Mouse (Mus musculus) kidney, adult 2 months (tissue): Measurements from ENCODE around the gene Tnnt2. TPM values are rescaled to one million over a fixed set of nuclear protein-coding genes. Genes with fewer than 3 reads are reported as not detected.

Experiments used
- DNase-seq: peaks from one replicate; pipeline ENCODE4 v3.0.0; 2021
- H3K27ac ChIP-seq: fragments of 200-500 bp; 2 replicates; pipeline ENCODE4 v1.5.1; 2012; ENCODE audit warnings: low read depth, low read length, control low read depth, inconsistent platforms; ENCODE audit not compliant: insufficient read depth
- H3K27me3 ChIP-seq: fragments of 200-500 bp; replicated peaks from 2 replicates; pipeline ENCODE4 v1.6.1; 2012; ENCODE audit warnings: mild to moderate bottlenecking, moderate library complexity, low read length, inconsistent platforms; ENCODE audit not compliant: control insufficient read depth, insufficient read depth
- H3K36me3 ChIP-seq: fragments of 200-500 bp; 2 replicates; pipeline ENCODE4 v1.6.1; 2012; ENCODE audit warnings: mild to moderate bottlenecking, moderate library complexity, low read length, inconsistent platforms; ENCODE audit not compliant: control insufficient read depth, insufficient read depth
- H3K4me1 ChIP-seq: fragments of 200-500 bp; 2 replicates; pipeline ENCODE4 v1.6.1; 2011; ENCODE audit warnings: low read length; ENCODE audit not compliant: control insufficient read depth, insufficient read depth
- H3K4me3 ChIP-seq: fragments of 200-500 bp; 2 replicates; pipeline ENCODE4 v1.5.1; 2011; ENCODE audit warnings: mild to moderate bottlenecking, low read depth, low read length, control low read depth; ENCODE audit not compliant: insufficient read depth
- CTCF ChIP-seq: fragments of 200-500 bp; conservative IDR thresholded peaks from 2 replicates; pipeline ENCODE4 v1.5.1; 2011; ENCODE audit warnings: low read depth, mild to moderate bottlenecking, control low read depth, low read length, moderate library complexity, mixed read lengths; ENCODE audit not compliant: insufficient read depth, insufficient read length
- POLR2A ChIP-seq: fragments of 200-500 bp; IDR thresholded peaks from one replicate; pipeline ENCODE4 v1.6.1; 2011; ENCODE audit warnings: low read depth, low read length, control low read depth
- WGBS: fragments of 180-500 bp; shearing (Covaris S2); methylation state at CpG from one replicate; pipeline ENCODE4 v1.1.7; 2018; 5-methylcytosine and 5-hydroxymethylcytosine counted together
- polyA plus RNA-seq: library from polyadenylated mRNA; depleted of rRNA; stranded (reverse); fragments of >200 nt; gene quantifications from 2 replicates; pipeline ENCODE4 v1.2.3, GENCODE M21; 2012; rRNA removed

Gene Tnnt2
- polyA plus RNA-seq, 1 experiment = 0.44 TPM

DNA sequence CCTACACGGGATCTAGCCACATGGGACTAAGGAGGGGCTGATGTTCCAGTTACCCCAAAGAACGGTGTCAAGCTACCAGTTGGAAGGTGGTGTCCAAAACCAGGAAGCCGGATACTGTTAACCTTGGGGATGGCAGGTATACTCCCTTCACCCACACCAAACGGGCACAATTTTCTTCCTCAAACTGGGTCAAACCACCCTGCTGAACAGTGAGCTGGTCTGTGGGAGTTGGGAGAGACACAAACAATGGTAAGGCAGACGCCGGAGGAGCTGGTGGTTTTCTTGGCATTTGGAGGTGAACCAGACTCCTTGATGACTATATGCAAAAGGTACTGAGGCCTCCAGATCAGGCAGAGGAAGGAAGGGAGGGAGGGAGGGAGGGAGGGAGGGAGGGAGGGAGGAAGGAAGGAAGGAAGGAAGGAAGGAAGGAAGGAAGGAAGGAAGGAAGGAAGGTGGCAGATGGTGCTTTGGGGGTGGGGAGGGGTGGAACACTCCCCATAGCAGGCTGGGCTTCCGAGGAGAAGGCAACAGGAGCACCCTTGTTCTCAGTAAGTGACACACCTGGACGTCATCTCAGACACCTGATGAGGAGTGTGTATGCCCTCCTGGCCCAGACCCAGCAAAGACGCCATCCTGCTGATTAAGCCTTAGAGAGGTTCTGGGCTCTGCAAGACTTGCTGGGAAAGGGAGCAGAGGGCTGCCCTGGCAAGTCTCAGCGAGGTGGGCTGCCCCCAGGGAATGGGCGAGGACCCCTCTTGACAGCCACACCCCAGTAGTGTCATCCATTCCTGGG lies 55.5 kb downstream of the Tnnt2 start:
- WGBS = 69% methylated on average over 11 of the region's 11 CpGs
- Histone ChIP-seq H3K36me3 (no peaks in the 10 kb centered on the region), H3K4me3 (no peak overlapping the region), H3K27ac (no peak overlapping the region), H3K4me1 (no peaks in the 10 kb centered on the region), H3K27me3 (no peaks in the 10 kb centered on the region)
- TF ChIP-seq CTCF = no peak
- TF ChIP-seq POLR2A = no peak
- DNase-seq = no peak

DNA sequence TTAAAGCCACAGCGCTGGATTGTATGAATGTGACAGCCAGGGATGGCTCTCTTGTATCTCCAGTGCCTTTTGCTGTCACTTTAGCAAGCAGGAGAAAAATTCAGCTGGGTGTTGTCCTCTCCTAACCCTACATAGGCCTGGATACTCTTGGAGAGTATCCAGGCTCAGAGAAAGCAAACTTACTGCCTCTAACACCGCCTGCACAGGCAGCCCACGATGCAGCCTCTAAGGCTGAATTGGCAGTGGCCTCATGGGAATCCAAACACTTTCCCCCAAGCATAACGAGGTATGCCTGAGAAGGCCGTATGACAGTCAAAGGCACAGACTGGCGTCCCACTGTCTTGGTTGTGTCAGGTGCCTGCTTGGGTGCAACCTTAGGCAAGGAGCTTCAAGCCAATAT lies 56.1 kb downstream of the Tnnt2 start:
- WGBS = 74% methylated on average over 6 of the region's 6 CpGs
- Histone ChIP-seq H3K27ac (no peak overlapping the region), H3K27me3 (no peaks in the 10 kb centered on the region), H3K4me3 (no peak overlapping the region), H3K36me3 (no peaks in the 10 kb centered on the region), H3K4me1 (no peaks in the 10 kb centered on the region)
- TF ChIP-seq CTCF = no peak
- no peak for TF ChIP-seq POLR2A
- no peak for DNase-seq

DNA sequence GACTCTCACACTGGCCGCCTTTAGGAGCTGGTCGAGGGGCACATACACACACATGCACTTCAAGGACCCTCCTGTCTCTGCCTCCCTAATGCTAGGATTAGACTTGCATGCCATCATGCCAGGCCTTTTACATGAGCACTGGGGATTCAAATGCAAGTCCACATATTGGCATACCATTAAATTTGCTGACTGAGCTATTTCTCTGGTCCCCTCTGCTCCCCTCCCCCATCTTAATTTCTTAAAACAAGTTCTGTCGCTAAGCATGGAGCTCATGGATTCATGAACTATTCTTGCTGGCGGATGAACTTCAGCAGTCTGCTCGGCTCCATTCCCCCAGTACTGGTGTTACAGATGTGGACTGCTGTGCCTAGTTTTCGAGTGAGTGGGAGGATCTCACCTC lies 56.6 kb downstream of the Tnnt2 start:
- no peak for TF ChIP-seq CTCF
- TF ChIP-seq POLR2A = no peak

GRCm38 (mm10) chr1:135893377-135893776 lies 57.2 kb downstream of the Tnnt2 start:
- 79% methylated on average over 3 of the region's 3 CpGs for WGBS
- no peak overlapping the region for H3K27ac ChIP-seq
- DNase-seq = no peak
- no peaks in the 10 kb centered on the region for H3K4me1 ChIP-seq
- no peaks in the 10 kb centered on the region for H3K27me3 ChIP-seq
- no peaks in the 10 kb centered on the region for H3K36me3 ChIP-seq
- H3K4me3 ChIP-seq = no peak overlapping the region
- no peak for TF ChIP-seq CTCF
- no peak for TF ChIP-seq POLR2A

More for the DNA sequence above, 56.6 kb downstream of the Tnnt2 start:
- Histone ChIP-seq H3K36me3 (no peaks in the 10 kb centered on the region), H3K4me3 (no peak overlapping the region), H3K27me3 (no peaks in the 10 kb centered on the region), H3K27ac (no peak overlapping the region), H3K4me1 (no peaks in the 10 kb centered on the region)
- WGBS = 81% methylated on average over 6 of the region's 6 CpGs
- no peak for DNase-seq

GRCm38 (mm10) chr1:135895367-135895766 lies 59.2 kb downstream of the Tnnt2 start:
- H3K27ac ChIP-seq = no peak overlapping the region
- no peak for TF ChIP-seq POLR2A
- no peak for TF ChIP-seq CTCF
- no peaks in the 10 kb centered on the region for H3K36me3 ChIP-seq
- DNase-seq = no peak
- no peaks in the 10 kb centered on the region for H3K4me1 ChIP-seq
- H3K4me3 ChIP-seq = no peak overlapping the region
- H3K27me3 ChIP-seq = no peaks in the 10 kb centered on the region
- WGBS = 84% methylated on average over 4 of the region's 4 CpGs

DNA sequence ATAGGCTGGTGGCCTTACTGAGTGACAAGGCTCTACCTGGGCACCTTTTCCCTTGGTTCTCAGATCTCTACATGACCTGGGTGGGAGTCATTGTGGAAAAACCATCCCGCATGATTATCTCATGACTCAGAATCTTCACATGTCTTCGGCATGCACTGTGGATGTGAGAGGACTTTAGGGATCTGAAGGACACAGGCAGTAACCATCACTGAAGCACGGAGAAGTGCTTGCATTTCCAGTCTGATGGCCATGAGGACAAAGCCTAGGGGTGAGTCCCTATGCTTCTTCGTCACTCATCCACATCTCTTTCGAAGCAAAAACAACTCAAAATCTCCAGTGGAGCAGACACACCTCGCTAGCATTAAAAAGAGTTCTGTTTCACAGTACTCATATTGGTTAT lies 63.1 kb downstream of the Tnnt2 start:
- no peak for TF ChIP-seq CTCF
- TF ChIP-seq POLR2A = no peak
- DNase-seq = no peak
- 72% methylated on average over 6 of the region's 6 CpGs for WGBS
- Histone ChIP-seq H3K4me3 (no peak overlapping the region), H3K4me1 (no peaks in the 10 kb centered on the region), H3K27ac (no peak overlapping the region), H3K27me3 (no peaks in the 10 kb centered on the region), H3K36me3 (no peaks in the 10 kb centered on the region)

GRCm38 (mm10) chr1:135899991-135900515 lies 63.9 kb downstream of the Tnnt2 start:
- Histone ChIP-seq H3K4me1 (no peaks in the 10 kb centered on the region), H3K36me3 (no peaks in the 10 kb centered on the region), H3K27ac (no peak overlapping the region), H3K27me3 (no peaks in the 10 kb centered on the region), H3K4me3 (no peak overlapping the region)
- DNase-seq = no peak
- 70% methylated on average over 7 of the region's 7 CpGs for WGBS
- no peak for TF ChIP-seq POLR2A
- no peak for TF ChIP-seq CTCF

Other genes with a start within 250 kb of the Tnnt2 start
- 6.0 and 7.1 TPM in 2 replicates for gene Nav1, start 229.1 kb upstream of the Tnnt2 start, polyA plus RNA-seq
- gene Csrp1, start 116.3 kb upstream of the Tnnt2 start, polyA plus RNA-seq = 122 and 124 TPM in 2 replicates
- gene Phlda3, start 70.2 kb upstream of the Tnnt2 start, polyA plus RNA-seq = 37.2 and 40.0 TPM in 2 replicates
- gene Tnni1, start 56.9 kb upstream of the Tnnt2 start, polyA plus RNA-seq = 5.8 TPM in 1 of 2 replicates, not detected in the other
- 114 and 145 TPM in 2 replicates for gene Lad1, start 17.8 kb upstream of the Tnnt2 start, polyA plus RNA-seq
- 0.14 and 0.27 TPM in 2 replicates for gene Pkp1, start 82.9 kb downstream of the Tnnt2 start, polyA plus RNA-seq
- 0.61 and 0.78 TPM in 2 replicates for gene Igfn1, start 170.0 kb downstream of the Tnnt2 start, polyA plus RNA-seq
- gene Tmem9, start 171.8 kb downstream of the Tnnt2 start, polyA plus RNA-seq = 139 and 160 TPM in 2 replicates
- not detected in 2 replicates for gene Ascl5, start 214.4 kb downstream of the Tnnt2 start, polyA plus RNA-seq
- 0.12 and 4.3 TPM in 2 replicates for gene Cacna1s, start 216.4 kb downstream of the Tnnt2 start, polyA plus RNA-seq